Mouse (Mus musculus) limb, embryonic 13.5 days (tissue): ENCODE data around the gene Guca1b. TPM values are rescaled to one million over a fixed set of nuclear protein-coding genes. Genes with fewer than 3 reads are reported as not detected.

ENCODE experiments used
- ATAC-seq: fragments of 200-750 bp; cut with Nextera tagmentation; 2 replicates; pipeline ENCODE4 v1.8.0; 2017; ENCODE audit warnings: low read depth, moderate number of reproducible peaks, moderate TSS enrichment; ENCODE audit not compliant: low FRiP score
- H3K27ac ChIP-seq: fragments of 300-500 bp; sonication (generic); 2 replicates; pipeline ENCODE4 v1.5.1; 2015; ENCODE audit warnings: inconsistent platforms, mild to moderate bottlenecking, moderate library complexity
- H3K27me3 ChIP-seq: fragments of 300-500 bp; sonication (generic); 2 replicates; pipeline ENCODE4 v1.6.1; 2015; ENCODE audit warnings: mild to moderate bottlenecking, inconsistent platforms
- H3K36me3 ChIP-seq: fragments of 300-500 bp; sonication (generic); 2 replicates; pipeline ENCODE4 v1.6.1; 2015; ENCODE audit warnings: inconsistent platforms, mild to moderate bottlenecking, moderate library complexity
- H3K4me1 ChIP-seq: fragments of 300-500 bp; sonication (generic); 2 replicates; pipeline ENCODE4 v1.6.1; 2015; ENCODE audit warnings: inconsistent platforms
- H3K4me2 ChIP-seq: fragments of 300-500 bp; sonication (generic); replicated peaks from 2 replicates; pipeline ENCODE4 v1.6.1; 2015; ENCODE audit warnings: inconsistent platforms, mild to moderate bottlenecking, moderate library complexity
- H3K4me3 ChIP-seq: fragments of 300-500 bp; sonication (generic); 2 replicates; pipeline ENCODE4 v1.5.1; 2015; ENCODE audit warnings: moderate library complexity, mild to moderate bottlenecking, inconsistent platforms
- H3K9ac ChIP-seq: fragments of 300-500 bp; sonication (generic); 2 replicates; pipeline ENCODE4 v1.6.1; 2015; ENCODE audit warnings: mild to moderate bottlenecking, inconsistent platforms
- H3K9me3 ChIP-seq: fragments of 300-500 bp; sonication (generic); 2 replicates; pipeline ENCODE4 v1.6.1; 2016; ENCODE audit warnings: inconsistent platforms
- WGBS: fragments of 180-500 bp; shearing (Covaris S2); methylation state at CpG from one replicate; pipeline ENCODE4 v1.1.7; 2015; 5-methylcytosine and 5-hydroxymethylcytosine counted together
- polyA plus RNA-seq: library from polyadenylated mRNA; unstranded; fragments of >200 nt; fragmentation: Nextera tagmentation; extraction: Ambion mirVana; gene quantifications from 2 replicates; pipeline ENCODE4 v1.2.1, GENCODE M21; 2015

The Guca1b gene
- 0.49 and 0.62 TPM in 2 replicates for polyA plus RNA-seq

GRCm38 (mm10) chr17:47385145-47385544 is at the start of gene Guca1b:
Gene Guca1b, plus strand, starts transcription at chr17:47385393.
- 34% methylated on average over 10 of the region's 10 CpGs for WGBS
- no peak within 1 kb of the TSS for H3K4me3 ChIP-seq
- H3K27me3 ChIP-seq: 0 out of 2 replicates have a peak, but pooled peaks cover 3% of the 10 kb centered on the region
- no peaks in the 10 kb centered on the region for H3K9me3 ChIP-seq
- ATAC-seq: no peak
- peaks cover 17% of the 10 kb centered on the region for H3K36me3 ChIP-seq
- no peak within 1 kb of the TSS for H3K4me2 ChIP-seq
- H3K4me1 ChIP-seq: no peaks in the 10 kb centered on the region
- no peak within 1 kb of the TSS for H3K9ac ChIP-seq
- no peak within 1 kb of the TSS for H3K27ac ChIP-seq

- ATAC-seq: no peak
- 81% methylated on average over 2 of the region's 2 CpGs for WGBS
- H3K9me3 ChIP-seq: peaks cover 21% of the 10 kb centered on the region
- no peak overlapping the region for H3K4me2 ChIP-seq
- no peak overlapping the region for H3K9ac ChIP-seq
- H3K4me3 ChIP-seq: no peak overlapping the region
- no peaks in the 10 kb centered on the region for H3K27me3 ChIP-seq
- H3K27ac ChIP-seq: no peak overlapping the region
- H3K36me3 ChIP-seq: peaks cover 96% of the 10 kb centered on the region
- H3K4me1 ChIP-seq: no peaks in the 10 kb centered on the region
These were observed 42.1 kb upstream of the Guca1b start for GRCm38 (mm10) chr17:47343121-47343520.

- Histone ChIP-seq H3K27ac (no peak overlapping the region), H3K9ac (no peak overlapping the region), H3K36me3 (peaks cover 100% of the 10 kb centered on the region), H3K9me3 (peaks cover 36% of the 10 kb centered on the region), H3K4me1 (no peaks in the 10 kb centered on the region), H3K4me3 (no peak overlapping the region), H3K27me3 (no peaks in the 10 kb centered on the region), H3K4me2 (no peak overlapping the region)
- no peak for ATAC-seq
- 88% methylated on average over 3 of the region's 3 CpGs for WGBS
These were observed 35.4 kb upstream of the Guca1b start for GRCm38 (mm10) chr17:47349721-47350319.

GRCm38 (mm10) chr17:47359964-47360363 is 25.2 kb upstream of the Guca1b start:
- no peak overlapping the region for H3K9ac ChIP-seq
- peaks cover 60% of the 10 kb centered on the region for H3K36me3 ChIP-seq
- H3K4me3 ChIP-seq: no peak overlapping the region
- no peak for ATAC-seq
- H3K27ac ChIP-seq: no peak overlapping the region
- 52% methylated on average over 6 of the region's 6 CpGs for WGBS
- H3K27me3 ChIP-seq: peaks cover 4% of the 10 kb centered on the region; the same call in 1 of the 2 replicates
- H3K4me1 ChIP-seq: no peaks in the 10 kb centered on the region
- no peaks in the 10 kb centered on the region for H3K9me3 ChIP-seq
- H3K4me2 ChIP-seq: no peak overlapping the region

GRCm38 (mm10) chr17:47361343-47361742 is 23.9 kb upstream of the Guca1b start:
- H3K27me3 ChIP-seq: peaks cover 4% of the 10 kb centered on the region; the same call in 1 of the 2 replicates
- no peaks in the 10 kb centered on the region for H3K9me3 ChIP-seq
- 75% methylated on average over 11 of the region's 11 CpGs for WGBS
- no peak overlapping the region for H3K27ac ChIP-seq
- H3K9ac ChIP-seq: no peak overlapping the region
- ATAC-seq: no peak
- H3K36me3 ChIP-seq: peaks cover 46% of the 10 kb centered on the region
- H3K4me3 ChIP-seq: no peak overlapping the region
- no peaks in the 10 kb centered on the region for H3K4me1 ChIP-seq
- no peak overlapping the region for H3K4me2 ChIP-seq

- Histone ChIP-seq H3K9ac (peak within 1 kb of the TSS; percentile 75), H3K9me3 (no peaks in the 10 kb centered on the region), H3K36me3 (peaks cover 15% of the 10 kb centered on the region), H3K27ac (peak within 1 kb of the TSS; percentile 55; the same call in 1 of the 2 replicates), H3K4me2 (peak within 1 kb of the TSS; percentile 88), H3K27me3 (peaks cover 4% of the 10 kb centered on the region; the same call in 1 of the 2 replicates), H3K4me1 (peaks cover 22% of the 10 kb centered on the region), H3K4me3 (peak within 1 kb of the TSS; percentile 82)
- peak; percentile 92 for ATAC-seq
- WGBS: 5% methylated on average over 35 of the region's 35 CpGs
These were observed 16.6 kb upstream of the Guca1b start, which contains the start of gene Mrps10 for GRCm38 (mm10) chr17:47368401-47369086. Gene Mrps10, plus strand, starts transcription at chr17:47368887.

- ATAC-seq: peak; percentile 48
- Histone ChIP-seq H3K9me3 (no peaks in the 10 kb centered on the region), H3K4me2 (peak overlapping the region; percentile 88)
These were observed 16.1 kb upstream of the Guca1b start for GRCm38 (mm10) chr17:47369087-47369443.

GRCm38 (mm10) chr17:47371451-47371850 is 13.7 kb upstream of the Guca1b start:
- WGBS: 11% methylated on average over 4 of the region's 4 CpGs
- Histone ChIP-seq H3K4me1 (peaks cover 22% of the 10 kb centered on the region), H3K9me3 (no peaks in the 10 kb centered on the region), H3K4me2 (no peak overlapping the region), H3K27me3 (no peaks in the 10 kb centered on the region), H3K9ac (no peak overlapping the region), H3K4me3 (no peak overlapping the region), H3K36me3 (peaks cover 44% of the 10 kb centered on the region), H3K27ac (no peak overlapping the region)
- no peak for ATAC-seq

More at GRCm38 (mm10) chr17:47369087-47369443, 16.1 kb upstream of the Guca1b start:
- H3K4me3 ChIP-seq: peak overlapping the region; percentile 82
- 1% methylated on average over 20 of the region's 20 CpGs for WGBS
- peak overlapping the region; percentile 75 for H3K9ac ChIP-seq
- H3K36me3 ChIP-seq: peaks cover 20% of the 10 kb centered on the region
- H3K27ac ChIP-seq: peak overlapping the region; percentile 55; the same call in 1 of the 2 replicates
- H3K27me3 ChIP-seq: peaks cover 4% of the 10 kb centered on the region; the same call in 1 of the 2 replicates
- peaks cover 22% of the 10 kb centered on the region for H3K4me1 ChIP-seq

- no peaks in the 10 kb centered on the region for H3K9me3 ChIP-seq
- no peak overlapping the region for H3K27ac ChIP-seq
- H3K4me2 ChIP-seq: no peak overlapping the region
- H3K4me1 ChIP-seq: peaks cover 22% of the 10 kb centered on the region
- peaks cover 68% of the 10 kb centered on the region for H3K36me3 ChIP-seq
- no peaks in the 10 kb centered on the region for H3K27me3 ChIP-seq
- ATAC-seq: no peak
- WGBS: 41% methylated on average over 6 of the region's 6 CpGs
- no peak overlapping the region for H3K9ac ChIP-seq
- no peak overlapping the region for H3K4me3 ChIP-seq
These were observed 11.2 kb upstream of the Guca1b start for GRCm38 (mm10) chr17:47373991-47374390.

- ATAC-seq: no peak
- H3K27ac ChIP-seq: no peak overlapping the region
- no peak overlapping the region for H3K4me2 ChIP-seq
- H3K4me1 ChIP-seq: 0 out of 2 replicates have a peak, but pooled peaks cover under 1% of the 10 kb centered on the region
- peaks cover 93% of the 10 kb centered on the region for H3K36me3 ChIP-seq
- H3K9ac ChIP-seq: no peak overlapping the region
- H3K27me3 ChIP-seq: no peaks in the 10 kb centered on the region
- H3K4me3 ChIP-seq: no peak overlapping the region
- no peaks in the 10 kb centered on the region for H3K9me3 ChIP-seq
- WGBS: 89% methylated on average over 6 of the region's 6 CpGs
These were observed 8.4 kb upstream of the Guca1b start for GRCm38 (mm10) chr17:47376779-47377280.

- ATAC-seq: no peak
- WGBS: 81% methylated on average over 15 of the region's 15 CpGs
- Histone ChIP-seq H3K27ac (no peak overlapping the region), H3K9ac (no peak overlapping the region), H3K9me3 (no peaks in the 10 kb centered on the region), H3K4me1 (no peaks in the 10 kb centered on the region), H3K4me2 (no peak overlapping the region), H3K27me3 (no peaks in the 10 kb centered on the region), H3K4me3 (no peak overlapping the region), H3K36me3 (peaks cover 85% of the 10 kb centered on the region)
These were observed 7.1 kb upstream of the Guca1b start for GRCm38 (mm10) chr17:47378133-47378532.

GRCm38 (mm10) chr17:47381917-47382316 is 3.3 kb upstream of the Guca1b start:
- Histone ChIP-seq H3K4me3 (no peak overlapping the region), H3K9me3 (no peaks in the 10 kb centered on the region), H3K4me1 (no peaks in the 10 kb centered on the region), H3K4me2 (no peak overlapping the region), H3K27me3 (0 out of 2 replicates have a peak, but pooled peaks cover 3% of the 10 kb centered on the region), H3K27ac (no peak overlapping the region), H3K36me3 (peaks cover 47% of the 10 kb centered on the region), H3K9ac (no peak overlapping the region)
- 83% methylated on average over 11 of the region's 11 CpGs for WGBS
- no peak for ATAC-seq
